Mouse (Mus musculus) monocyte, adult 5-6 weeks (primary cell): ENCODE data around the gene Rnf217. TPM values are rescaled to one million over a fixed set of nuclear protein-coding genes. Genes with fewer than 3 reads are reported as not detected.

Source experiments
- ATAC-seq: fragments of 153-309, 156-312 bp; replicated peaks from 2 replicates; pipeline ENCODE4 v1.8.0; 2017; ENCODE audit warnings: mild to moderate bottlenecking; ENCODE audit not compliant: low TSS enrichment, insufficient number of reproducible peaks, severe bottlenecking, poor library complexity, low FRiP score
- total RNA-seq: library from RNA; stranded (forward); fragments of 200-1000, 200-491, 200-594 nt; gene quantifications from 3 replicates; pipeline ENCODE4 v1.2.3, GENCODE M21; 2017

Gene Rnf217
- total RNA-seq, 1 experiment from 2014 or later: 2.1 TPM

GRCm38 (mm10) chr10:31517192-31517591, 91.8 kb downstream of the Rnf217 start:
- no peak for ATAC-seq

GRCm38 (mm10) chr10:31515897-31516296, 93.1 kb downstream of the Rnf217 start:
- ATAC-seq: no peak

- no peak for ATAC-seq
Measured at GRCm38 (mm10) chr10:31504134-31504551, 104.8 kb downstream of the Rnf217 start.

GRCm38 (mm10) chr10:31503542-31504133, 105.3 kb downstream of the Rnf217 start:
- ATAC-seq: no peak

- ATAC-seq: no peak
Measured at GRCm38 (mm10) chr10:31501644-31502043, 107.3 kb downstream of the Rnf217 start.

- ATAC-seq: no peak
Measured at GRCm38 (mm10) chr10:31496931-31497330, 112.1 kb downstream of the Rnf217 start.

GRCm38 (mm10) chr10:31495826-31496225, 113.2 kb downstream of the Rnf217 start:
- ATAC-seq: no peak

- ATAC-seq: no peak
Measured at GRCm38 (mm10) chr10:31494296-31494695, 114.7 kb downstream of the Rnf217 start.

- ATAC-seq: no peak
Measured at GRCm38 (mm10) chr10:31467043-31467898, 141.7 kb downstream of the Rnf217 start.

GRCm38 (mm10) chr10:31465840-31466541, 143.0 kb downstream of the Rnf217 start:
- no peak for ATAC-seq

GRCm38 (mm10) chr10:31465424-31465823, 143.6 kb downstream of the Rnf217 start:
- no peak for ATAC-seq

GRCm38 (mm10) chr10:31463044-31463443, 145.9 kb downstream of the Rnf217 start:
- ATAC-seq: no peak

- ATAC-seq: no peak
Measured at GRCm38 (mm10) chr10:31456806-31457205, 152.2 kb downstream of the Rnf217 start.

GRCm38 (mm10) chr10:31447083-31447482, 161.9 kb downstream of the Rnf217 start:
- ATAC-seq: no peak

GRCm38 (mm10) chr10:31445291-31446124, 163.5 kb downstream of the Rnf217 start, which contains the start of gene Tpd52l1:
Gene Tpd52l1, minus strand, starts transcription at chr10:31445958.
- no peak for ATAC-seq

- ATAC-seq: no peak
Measured at GRCm38 (mm10) chr10:31444206-31444605, 164.8 kb downstream of the Rnf217 start.
